Mouse (Mus musculus): Measurements from ENCODE around the gene Apela. TPM values are rescaled to one million over a fixed set of nuclear protein-coding genes. Genes with fewer than 3 reads are reported as not detected.

The Apela gene
- polyA plus RNA-seq (2017; shearing (Covaris generic)), result not detected

GRCm38 (mm10) chr8:65037117-65037533, at the start of gene Apela:
Gene Apela (minus strand): TSS chr8:65037336.

DNA sequence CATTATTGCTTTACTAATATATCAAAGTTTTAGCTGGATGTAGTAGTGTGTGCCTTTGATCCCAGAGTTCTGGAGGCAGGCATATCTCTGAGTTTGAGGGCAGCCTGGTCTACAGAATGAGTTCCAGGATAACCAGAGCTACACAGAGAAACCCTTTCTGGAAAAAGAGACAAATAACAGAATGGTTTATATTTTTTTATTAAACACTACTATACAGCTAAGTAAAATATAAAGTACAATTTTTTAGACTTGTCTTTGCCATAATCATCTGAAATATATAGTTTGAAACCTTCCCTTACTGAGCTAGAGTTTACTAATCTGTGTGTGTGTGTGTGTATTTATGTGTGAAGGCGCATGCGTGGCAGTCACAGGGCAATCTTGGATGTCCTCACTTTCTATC, 37.6 kb upstream of the Apela start, which contains the start of gene Gm10663:
TSS of gene Gm10663 (plus strand) at position 301 of the 400 bp plus-strand sequence.

GRCm38 (mm10) chr8:65018423-65018822, 18.7 kb downstream of the Apela start, which contains the start of the genes Trim61 and Trim60:
Gene Trim61 (minus strand): TSS chr8:65018523.
Gene Trim60 (minus strand): TSS chr8:65018584.

GRCm38 (mm10) chr8:64987731-64988130, 49.4 kb downstream of the Apela start, which contains the start of gene Trim75:
Gene Trim75 (minus strand): TSS chr8:64987831.

Other genes starting within 250 kb of the Apela start
- 21.5 TPM for gene Klhl2, start 187.3 kb downstream of the Apela start, polyA plus RNA-seq (2017; shearing (Covaris generic))
- 61.3 TPM for gene Tmem192, start 90.2 kb downstream of the Apela start, polyA plus RNA-seq (2017; shearing (Covaris generic))
- gene Trim75, start 49.5 kb downstream of the Apela start, polyA plus RNA-seq (2017; shearing (Covaris generic)), result not detected
- not detected for gene Trim61, start 18.8 kb downstream of the Apela start, polyA plus RNA-seq (2017; shearing (Covaris generic))
- gene Trim60, start 18.8 kb downstream of the Apela start, polyA plus RNA-seq (2017; shearing (Covaris generic)), result not detected
- not detected for gene Gm10663, start 37.7 kb upstream of the Apela start, polyA plus RNA-seq (2017; shearing (Covaris generic))
- gene BC030870, start 92.2 kb upstream of the Apela start, polyA plus RNA-seq (2017; shearing (Covaris generic)), result not detected

All from effector memory CD4-positive, alpha-beta T cell, adult 5 months (primary cell).